Mouse (Mus musculus) heart, adult 8-10 months (tissue): Measurements from ENCODE around the gene Frmd6. TPM values are rescaled to one million over a fixed set of nuclear protein-coding genes. Genes with fewer than 3 reads are reported as not detected.

Experiments
- DNase-seq: peaks from one replicate; pipeline ENCODE4 v3.0.0; 2022; ENCODE audit warnings: low spot score
- total RNA-seq, 4 experiments: library from RNA; stranded (reverse); gene quantifications; 2 replicates each; pipeline ENCODE4 v1.2.4; 2022

Gene Frmd6
- total RNA-seq, 4 experiments from 2014 or later: 28.6 to 35.3 (median 32.5) TPM

DNA sequence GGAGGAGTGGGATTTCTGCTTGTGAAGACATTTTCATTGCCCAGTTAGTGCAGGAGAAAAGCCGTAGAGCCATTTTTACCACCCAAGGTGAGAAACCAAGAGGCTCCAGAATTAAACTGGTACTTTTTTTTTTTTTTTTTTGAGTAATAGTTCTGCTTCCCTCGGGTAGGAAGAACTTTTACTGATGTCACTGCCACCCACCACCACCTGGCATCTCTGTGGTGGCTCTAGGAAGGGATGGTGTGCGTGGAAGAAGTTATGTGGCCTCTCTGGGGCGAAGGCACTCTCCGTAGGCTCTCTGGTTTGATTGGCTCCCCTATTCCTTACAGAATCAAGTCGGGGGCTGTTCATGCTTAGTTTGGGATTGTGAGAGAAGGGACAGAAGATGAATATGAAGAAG lies 17.3 kb upstream of the Frmd6 start:
- DNase-seq: no peak

GRCm38 (mm10) chr12:70809957-70810356 lies 15.4 kb upstream of the Frmd6 start:
- DNase-seq: no peak

GRCm38 (mm10) chr12:70811772-70812171 lies 13.5 kb upstream of the Frmd6 start:
- no peak for DNase-seq

DNA sequence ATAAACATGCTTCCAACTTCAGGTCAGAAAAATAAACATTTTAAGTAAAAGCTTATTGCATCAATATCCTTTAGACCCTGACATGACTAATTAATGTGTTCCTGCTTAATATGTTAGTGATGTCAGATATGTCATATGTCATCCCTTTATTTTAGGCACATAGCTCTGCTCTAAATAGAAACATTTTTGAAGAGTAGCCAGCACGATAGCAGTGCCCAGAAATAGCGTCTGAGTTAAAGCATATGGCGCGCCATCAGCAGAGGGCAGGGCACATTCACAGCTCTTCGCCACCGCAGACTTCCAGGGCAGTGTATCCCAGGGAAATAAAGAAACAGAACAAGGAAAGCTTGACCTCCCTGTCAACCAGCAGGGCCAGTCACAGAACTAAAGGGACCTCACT lies 13.1 kb upstream of the Frmd6 start:
- DNase-seq: peak; percentile 75

GRCm38 (mm10) chr12:70812822-70813465 lies 12.4 kb upstream of the Frmd6 start:
- no peak for DNase-seq

- no peak for DNase-seq
Measured at GRCm38 (mm10) chr12:70816731-70817130, 8.6 kb upstream of the Frmd6 start.

GRCm38 (mm10) chr12:70824017-70824416 lies 1.3 kb upstream of the Frmd6 start:
- no peak for DNase-seq

DNA sequence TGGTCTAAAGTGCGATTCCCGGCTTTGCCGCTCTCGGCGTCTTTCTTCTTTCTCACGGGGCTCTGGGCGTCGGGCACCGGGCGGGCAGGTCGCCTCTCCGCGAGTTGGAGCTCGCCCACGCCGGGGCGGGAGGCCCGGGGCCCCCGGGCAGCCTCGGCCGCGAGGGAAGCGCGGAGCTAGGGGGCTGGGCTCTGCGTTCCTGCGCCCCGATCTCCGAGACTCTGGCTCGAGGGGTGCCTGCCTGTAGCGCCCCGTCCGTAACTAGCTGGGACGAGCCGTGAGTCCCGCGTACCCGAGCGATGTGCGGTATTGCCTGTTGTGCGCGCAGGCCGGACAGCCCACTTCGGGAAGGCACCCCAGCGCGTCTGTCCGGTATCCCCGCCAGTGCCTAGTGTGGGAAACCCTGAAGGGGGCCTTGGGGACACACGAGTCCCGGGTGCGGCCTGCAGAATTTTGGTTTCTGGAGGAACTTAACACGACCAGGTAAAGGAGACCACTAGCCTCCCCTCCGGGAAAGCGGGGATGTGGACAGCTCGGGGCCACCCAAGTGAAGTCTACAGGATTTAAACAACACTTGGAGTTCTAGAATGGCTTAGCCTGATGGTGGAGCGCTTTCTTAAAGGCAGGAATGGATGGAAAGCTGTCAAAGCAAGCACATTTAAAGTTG lies 470 bp downstream of the Frmd6 start:
- DNase-seq: no peak

- DNase-seq: peak; percentile 45
Measured at GRCm38 (mm10) chr12:70826318-70827072, 1.2 kb downstream of the Frmd6 start.

DNA sequence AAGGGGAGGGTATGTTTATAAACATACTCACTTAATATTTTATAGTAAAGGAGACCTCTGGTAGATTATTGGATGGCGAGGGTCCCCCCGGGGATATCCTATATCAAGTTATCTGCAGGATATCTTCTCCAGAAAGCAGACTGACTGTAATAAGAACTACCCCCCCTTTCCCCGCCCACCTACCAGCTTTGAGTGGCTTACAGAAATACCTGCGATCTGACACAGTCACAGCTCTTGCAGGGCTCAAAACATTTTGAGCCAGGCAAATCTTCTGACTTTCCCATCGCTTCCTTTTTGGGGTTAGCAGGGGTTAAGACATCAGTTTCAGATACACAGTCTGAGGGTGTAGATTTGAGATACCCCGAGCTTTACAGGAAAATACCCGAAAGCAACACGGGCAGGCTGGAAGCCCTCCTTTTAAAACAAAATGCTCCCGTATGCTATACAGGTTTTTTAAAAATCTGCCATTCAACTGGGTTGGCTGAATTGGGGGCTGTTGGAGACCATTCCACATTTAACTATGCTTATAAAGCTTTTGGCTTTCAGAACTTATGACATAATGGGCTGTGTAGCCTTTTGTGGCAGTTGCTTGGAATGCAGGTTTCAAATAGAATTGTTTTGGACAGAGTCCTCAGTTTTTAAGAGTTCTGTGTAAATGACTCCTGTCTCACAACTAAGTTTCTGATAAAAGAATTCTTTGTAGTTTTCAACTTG lies 2.0 kb downstream of the Frmd6 start:
- no peak for DNase-seq

- DNase-seq: no peak
Measured at GRCm38 (mm10) chr12:70827901-70828271, 2.6 kb downstream of the Frmd6 start.

GRCm38 (mm10) chr12:70830982-70831566 lies 5.8 kb downstream of the Frmd6 start:
- no peak for DNase-seq

DNA sequence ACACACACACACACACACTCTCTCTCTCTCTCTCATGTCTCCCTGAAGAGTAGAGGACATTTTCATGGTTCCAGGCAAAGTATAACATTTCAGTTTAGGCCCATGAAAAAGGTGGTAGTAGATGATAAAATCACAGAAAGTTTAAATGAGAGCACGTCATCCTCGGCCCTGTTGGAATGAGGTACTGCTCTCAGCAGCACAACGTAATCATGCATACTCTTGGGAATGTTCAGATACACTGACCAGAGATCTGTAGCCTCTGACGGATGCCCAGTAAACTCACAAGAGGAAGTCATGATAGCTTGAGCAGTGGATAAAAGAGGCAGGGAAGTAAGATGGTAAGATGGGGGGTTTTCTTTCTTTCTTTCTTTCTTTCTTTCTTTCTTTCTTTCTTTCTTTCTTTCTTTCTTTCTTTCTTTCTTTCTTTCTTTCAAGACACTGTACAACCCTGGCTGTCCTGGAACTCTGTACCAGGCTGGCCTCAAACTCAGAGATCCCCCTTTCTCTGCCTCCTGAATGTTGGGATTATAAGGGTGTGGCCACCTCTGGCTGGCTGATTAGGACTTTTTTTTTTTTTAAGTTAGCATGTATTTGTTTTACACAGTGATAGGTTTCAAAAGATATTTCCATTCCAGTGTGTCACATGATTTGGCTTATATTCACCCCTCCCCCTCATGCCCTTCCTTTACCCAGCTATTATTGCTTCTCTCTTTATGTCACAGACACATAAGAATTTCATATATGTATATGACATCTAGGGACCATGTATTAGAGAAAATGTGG lies 7.1 kb downstream of the Frmd6 start:
- no peak for DNase-seq

GRCm38 (mm10) chr12:70833050-70833449 lies 7.7 kb downstream of the Frmd6 start:
- DNase-seq: no peak

DNA sequence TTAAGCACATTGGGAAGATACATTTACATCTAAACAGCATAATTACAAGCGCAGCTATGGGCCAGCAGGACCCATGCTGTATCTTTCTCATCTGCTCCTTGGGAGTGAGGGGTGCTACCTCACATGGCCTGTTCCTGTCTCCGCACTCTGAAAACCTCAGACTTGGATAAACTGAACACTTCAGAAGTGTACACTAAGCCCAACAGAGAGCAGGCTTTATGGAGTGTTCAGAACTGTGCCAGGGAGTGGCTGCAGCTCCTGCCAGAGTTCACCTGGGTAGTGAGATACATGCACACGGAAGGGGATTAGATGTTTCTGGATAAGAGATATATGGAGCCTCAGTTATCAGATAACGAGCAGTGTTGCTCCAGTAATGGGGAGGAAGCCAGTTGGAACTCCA lies 8.7 kb downstream of the Frmd6 start:
- no peak for DNase-seq

- DNase-seq: no peak
Measured at GRCm38 (mm10) chr12:70835004-70835403, 9.7 kb downstream of the Frmd6 start.

DNA sequence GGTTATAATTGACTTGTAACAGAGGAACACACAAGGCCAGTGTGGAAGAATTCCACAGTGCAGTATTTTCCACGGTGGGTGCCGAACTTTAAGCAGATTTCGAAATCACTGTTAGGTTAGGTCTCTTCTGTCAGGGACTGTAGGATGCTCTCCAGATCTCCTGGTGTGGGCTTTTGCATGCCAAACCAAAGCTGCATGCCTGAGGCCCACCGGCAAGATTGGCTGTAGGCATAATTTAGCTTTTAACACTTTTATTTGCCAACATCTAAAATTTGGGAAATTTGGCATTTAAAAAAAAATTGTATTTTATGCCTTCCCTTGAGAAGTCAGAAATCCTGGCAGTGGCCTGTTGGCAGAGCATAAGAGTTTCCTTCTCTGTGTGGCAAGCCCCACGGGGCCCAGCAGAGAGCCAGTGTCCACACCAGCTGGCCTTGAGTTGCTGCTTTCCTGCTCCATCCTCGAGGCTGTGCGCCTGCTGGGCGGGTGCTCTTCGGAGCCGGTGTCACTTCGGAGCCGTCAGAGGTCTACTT lies 12.5 kb downstream of the Frmd6 start:
- DNase-seq: peak; percentile 30

DNA sequence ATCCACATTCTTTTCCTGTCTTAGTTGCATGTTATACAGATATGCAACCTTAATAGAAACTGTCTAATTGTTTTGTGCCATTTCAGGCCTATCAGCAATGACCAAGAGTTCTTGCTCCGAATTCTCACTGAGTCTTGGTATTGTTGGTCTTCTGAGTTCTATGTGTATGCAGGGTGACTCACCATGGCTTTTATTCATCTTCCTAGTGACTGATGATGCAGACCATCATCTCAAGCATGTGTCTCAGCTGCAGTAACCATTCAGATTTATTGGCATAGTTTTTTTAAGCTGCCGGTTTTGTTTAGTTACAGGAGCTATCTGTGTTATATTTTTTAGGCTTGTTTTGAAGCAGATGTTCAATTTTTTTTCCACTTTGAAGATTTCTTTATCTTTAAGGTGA lies 20.1 kb downstream of the Frmd6 start:
- DNase-seq: no peak

- DNase-seq: no peak
Measured at GRCm38 (mm10) chr12:70849024-70849423, 23.7 kb downstream of the Frmd6 start.

GRCm38 (mm10) chr12:70849517-70850291 lies 24.4 kb downstream of the Frmd6 start:
- no peak for DNase-seq
